Mouse (Mus musculus): ENCODE data around the gene Aoc3. TPM values are rescaled to one million over a fixed set of nuclear protein-coding genes. Genes with fewer than 3 reads are reported as not detected.
"Not testable (repeated sequence)": the region's sequence is repeated elsewhere in the genome, so short reads cannot be mapped to it uniquely, and the experiment has no call there.

The Aoc3 gene
- polyA plus RNA-seq, 1 experiment = 0.49 TPM

DNA sequence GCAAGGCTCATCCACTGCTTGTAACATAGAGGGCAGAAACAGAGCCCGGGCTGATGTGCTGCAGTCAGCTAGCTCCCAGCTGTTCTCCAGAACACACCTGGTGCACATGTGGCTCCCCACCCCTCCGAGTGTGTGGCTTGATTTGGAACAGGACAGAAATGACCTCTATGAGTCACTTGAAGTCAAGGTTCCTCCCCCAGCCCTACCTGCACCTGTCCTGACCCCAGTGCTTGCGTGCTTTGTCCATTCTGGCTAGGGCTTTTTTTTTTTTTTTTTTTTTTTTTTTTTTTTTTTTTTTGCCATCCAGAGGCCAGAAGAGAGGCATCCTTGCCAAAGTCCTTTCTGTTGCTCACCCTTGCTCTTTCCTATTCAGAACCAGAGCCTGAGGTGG lies 21.3 kb downstream of the Aoc3 start:
- DNase-seq (ENCODE audit: low read depth) = no peak
- TF ChIP-seq CTCF (IDR thresholded peaks at IDR 0.05; ENCODE audit: borderline replicate concordance, extremely low read depth, insufficient read depth, insufficient read length) = no peak
- no peak for TF ChIP-seq POLR2A (IDR thresholded peaks at IDR 0.05; ENCODE audit: borderline replicate concordance, extremely low read depth, insufficient read depth, insufficient read length, poor library complexity, severe bottlenecking)

DNA sequence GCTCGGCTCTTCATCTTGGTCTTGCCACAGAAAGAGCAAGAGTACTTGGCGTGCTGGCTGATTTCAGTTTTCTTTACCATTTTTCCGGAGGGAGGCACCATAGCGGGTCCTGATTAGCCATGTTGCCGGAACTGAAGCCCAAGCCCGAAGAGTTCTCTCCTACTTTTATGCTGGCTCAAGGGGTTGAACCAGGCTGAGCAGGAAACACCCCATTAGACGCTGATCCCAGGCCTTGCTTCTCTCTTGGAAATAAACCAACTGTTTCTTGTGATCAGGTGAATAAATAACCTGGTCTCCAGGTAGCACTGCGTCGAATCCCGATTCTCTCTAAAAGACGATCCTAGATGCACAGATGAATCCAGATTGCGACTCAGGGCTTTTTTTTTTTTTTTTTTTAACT lies 23.0 kb downstream of the Aoc3 start:
- TF ChIP-seq POLR2A (IDR thresholded peaks at IDR 0.05; ENCODE audit: borderline replicate concordance, extremely low read depth, insufficient read depth, insufficient read length, poor library complexity, severe bottlenecking) (no peak), CTCF (IDR thresholded peaks at IDR 0.05; ENCODE audit: borderline replicate concordance, extremely low read depth, insufficient read depth, insufficient read length) (no peak)
- DNase-seq (ENCODE audit: low read depth) = no peak

DNA sequence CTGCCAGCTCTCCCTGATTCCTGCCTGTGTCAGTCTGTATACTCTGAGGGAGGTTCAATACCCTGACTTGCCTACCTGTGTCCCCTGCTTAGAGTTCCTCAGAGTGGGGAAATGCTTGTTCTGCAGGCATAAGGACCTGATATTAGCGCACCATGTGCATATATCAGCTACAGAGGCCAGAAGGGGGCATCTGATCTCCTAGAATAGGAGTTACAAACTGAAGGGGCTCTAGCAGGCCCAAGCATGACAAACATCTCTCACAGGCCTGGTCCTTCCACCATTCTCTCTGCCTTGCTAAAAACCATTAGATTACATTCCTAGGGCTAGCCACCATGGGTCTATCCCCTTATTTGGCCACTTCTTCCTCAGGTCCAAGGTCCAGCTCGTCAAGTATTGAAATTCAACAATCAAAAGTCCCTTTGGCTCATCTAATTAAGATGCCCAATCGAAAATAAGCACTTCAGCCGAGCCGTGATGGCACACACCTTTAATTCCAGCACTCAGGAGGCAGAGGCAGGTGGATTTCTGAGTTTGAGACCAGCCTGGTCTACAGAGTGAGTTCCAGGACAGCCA lies 24.1 kb downstream of the Aoc3 start:
- TF ChIP-seq CTCF (IDR thresholded peaks at IDR 0.05; ENCODE audit: borderline replicate concordance, extremely low read depth, insufficient read depth, insufficient read length) (no peak), POLR2A (IDR thresholded peaks at IDR 0.05; ENCODE audit: borderline replicate concordance, extremely low read depth, insufficient read depth, insufficient read length, poor library complexity, severe bottlenecking) (no peak)

DNA sequence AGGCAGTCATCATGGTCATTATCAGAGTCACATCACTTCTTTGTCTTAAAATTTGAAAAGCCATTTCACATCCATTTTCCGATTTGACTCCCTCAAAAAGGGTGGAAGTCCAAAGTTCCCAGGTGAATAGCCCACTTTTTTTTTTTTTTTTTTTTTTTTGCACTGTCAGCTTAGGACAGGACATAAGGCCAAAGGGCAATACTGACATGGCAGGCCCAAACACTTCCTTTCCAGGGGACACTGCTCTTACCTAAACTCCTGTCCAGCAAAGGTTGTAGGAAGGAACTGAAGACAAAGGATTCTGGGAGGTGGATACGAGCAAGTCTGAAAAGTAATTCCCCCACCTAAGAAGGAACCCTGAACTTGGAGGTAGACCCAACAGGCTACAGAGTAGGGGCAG lies 25.5 kb downstream of the Aoc3 start:
- TF ChIP-seq POLR2A (IDR thresholded peaks at IDR 0.05; ENCODE audit: borderline replicate concordance, extremely low read depth, insufficient read depth, insufficient read length, poor library complexity, severe bottlenecking) = no peak
- no peak for TF ChIP-seq CTCF (IDR thresholded peaks at IDR 0.05; ENCODE audit: borderline replicate concordance, extremely low read depth, insufficient read depth, insufficient read length)
- no peak for DNase-seq (ENCODE audit: low read depth)

More for the DNA sequence above, 24.1 kb downstream of the Aoc3 start:
- DNase-seq (ENCODE audit: low read depth) = no peak

DNA sequence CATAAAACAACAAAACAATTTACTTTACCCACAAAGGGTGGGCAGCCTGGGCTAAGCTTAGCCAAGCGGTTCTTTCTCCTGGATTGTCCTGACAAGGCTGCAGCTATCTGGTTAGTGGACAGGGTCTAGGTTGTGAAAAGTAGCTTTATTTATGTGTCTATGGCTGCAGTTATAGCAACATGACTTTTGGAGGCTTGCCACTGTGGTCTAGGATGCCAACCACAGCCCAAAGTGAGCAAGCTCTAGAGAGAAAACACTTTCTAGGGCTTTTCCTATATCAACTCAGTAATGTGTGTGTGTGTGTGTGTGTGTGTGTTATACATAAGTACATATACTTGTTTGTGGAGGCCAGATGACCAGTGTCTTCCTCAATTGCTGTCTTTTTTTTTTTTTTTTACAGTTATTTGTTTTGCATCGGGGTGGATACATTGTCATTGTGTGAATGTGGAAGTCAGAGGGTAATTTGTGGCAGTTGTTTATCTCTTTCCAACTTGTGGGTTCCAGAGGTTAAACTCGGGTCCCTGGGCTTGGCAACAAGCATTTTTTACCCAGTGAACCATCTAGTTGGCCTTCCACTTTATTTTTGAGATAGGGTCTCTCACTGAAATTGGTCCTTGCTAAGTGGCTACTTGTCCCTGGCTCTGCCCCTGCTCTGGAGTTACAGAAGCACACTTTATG lies 27.2 kb downstream of the Aoc3 start:
- no peak for TF ChIP-seq CTCF (IDR thresholded peaks at IDR 0.05; ENCODE audit: borderline replicate concordance, extremely low read depth, insufficient read depth, insufficient read length)
- TF ChIP-seq POLR2A (IDR thresholded peaks at IDR 0.05; ENCODE audit: borderline replicate concordance, extremely low read depth, insufficient read depth, insufficient read length, poor library complexity, severe bottlenecking) = no peak
- no peak for DNase-seq (ENCODE audit: low read depth)

DNA sequence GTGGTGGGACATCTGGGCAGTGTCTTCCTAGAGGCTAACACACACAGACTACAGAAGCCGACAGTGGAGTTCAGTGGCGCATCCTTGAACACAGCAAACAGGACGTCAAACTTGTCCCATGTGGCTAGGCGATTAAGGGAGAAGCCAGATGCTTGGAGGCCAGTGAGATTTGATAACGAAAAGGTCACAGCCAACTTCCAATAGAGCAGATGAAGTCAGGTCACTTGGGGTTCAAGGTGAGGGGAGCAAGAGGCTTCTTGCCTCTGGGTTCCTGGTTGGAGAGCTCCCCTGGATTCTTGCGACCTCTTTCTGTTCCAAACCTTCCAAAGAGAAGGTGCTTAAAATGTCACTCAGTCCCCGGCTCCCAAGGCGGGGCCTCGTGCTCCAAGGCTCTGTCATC lies 29.4 kb downstream of the Aoc3 start:
- TF ChIP-seq CTCF (IDR thresholded peaks at IDR 0.05; ENCODE audit: borderline replicate concordance, extremely low read depth, insufficient read depth, insufficient read length) (no peak), POLR2A (IDR thresholded peaks at IDR 0.05; ENCODE audit: borderline replicate concordance, extremely low read depth, insufficient read depth, insufficient read length, poor library complexity, severe bottlenecking) (no peak)
- no peak for DNase-seq (ENCODE audit: low read depth)

DNA sequence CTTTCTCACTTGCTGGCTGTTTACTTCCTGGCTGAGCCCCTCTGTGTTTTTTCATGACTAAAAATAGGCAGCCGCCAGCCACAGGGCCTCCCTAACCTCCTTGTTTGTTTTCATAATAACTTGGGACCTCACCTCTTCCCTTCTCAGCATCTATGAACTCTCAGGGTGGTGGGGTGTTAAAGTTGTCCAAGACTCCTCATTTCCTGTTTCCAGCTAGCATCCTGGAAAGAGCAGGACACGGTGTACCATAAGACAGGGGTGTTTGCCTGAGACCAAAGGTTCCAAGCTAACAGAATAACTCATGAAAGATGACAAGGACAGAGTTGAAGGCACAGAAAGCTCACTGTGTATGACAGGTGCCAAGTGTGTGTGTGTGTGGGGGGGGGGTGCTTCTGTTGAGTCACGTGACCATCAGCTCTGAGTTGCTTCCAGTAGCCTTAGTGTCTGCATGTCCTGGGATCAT lies 30.3 kb downstream of the Aoc3 start:
- DNase-seq (ENCODE audit: low read depth) = peak; percentile 2
- TF ChIP-seq POLR2A (IDR thresholded peaks at IDR 0.05; ENCODE audit: borderline replicate concordance, extremely low read depth, insufficient read depth, insufficient read length, poor library complexity, severe bottlenecking) (no peak), CTCF (IDR thresholded peaks at IDR 0.05; ENCODE audit: borderline replicate concordance, extremely low read depth, insufficient read depth, insufficient read length) (no peak)

DNA sequence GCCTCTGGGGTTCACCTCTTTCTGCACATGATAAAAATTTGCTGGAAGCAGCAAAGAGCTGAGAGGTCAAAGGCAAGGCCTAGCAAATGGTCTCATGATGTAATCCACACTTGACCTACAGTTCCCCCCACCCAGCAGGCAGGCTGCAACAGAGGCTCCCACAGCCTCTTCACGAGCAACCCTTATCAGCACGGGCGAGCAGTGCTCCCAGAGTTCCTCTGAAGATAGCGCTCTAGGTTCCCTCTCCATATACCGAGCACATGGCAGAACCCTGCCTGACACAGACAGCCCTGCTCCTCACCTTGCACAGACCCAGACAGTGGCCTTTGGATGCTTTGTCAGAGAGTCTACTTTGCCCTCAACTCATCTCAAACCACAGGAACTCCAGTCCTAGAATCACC lies 34.1 kb downstream of the Aoc3 start:
- no peak for TF ChIP-seq CTCF (IDR thresholded peaks at IDR 0.05; ENCODE audit: borderline replicate concordance, extremely low read depth, insufficient read depth, insufficient read length)

DNA sequence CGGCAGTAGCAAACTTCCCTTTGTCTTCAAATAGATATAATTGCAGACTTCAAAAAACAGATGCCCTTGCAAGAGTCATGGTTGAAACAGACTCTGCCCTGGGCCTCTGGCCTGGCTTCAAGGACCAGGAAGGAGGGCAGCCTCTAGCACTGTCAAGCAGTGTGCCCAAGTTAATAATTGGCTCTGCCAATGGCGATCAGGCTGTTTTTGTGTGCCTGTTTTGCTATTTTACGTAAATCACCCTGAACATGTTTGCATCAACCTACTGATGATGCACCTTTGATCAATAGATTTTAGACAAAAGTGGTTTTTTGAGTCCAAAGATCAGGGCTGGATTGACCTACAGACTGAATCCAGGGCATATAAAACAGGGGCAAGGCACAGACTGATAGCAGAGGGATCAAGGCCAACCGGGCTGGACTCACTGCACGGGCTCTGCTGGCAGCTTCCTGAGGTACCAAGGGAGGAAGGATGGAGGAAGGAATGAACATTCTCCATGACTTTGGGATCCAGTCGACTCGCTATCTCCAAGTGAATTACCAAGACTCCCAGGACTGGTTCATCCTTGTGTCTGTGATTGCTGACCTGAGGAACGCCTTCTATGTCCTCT lies 37.0 kb downstream of the Aoc3 start, which contains the start of gene G6pc:
TSS of gene G6pc (plus strand) at position 236 of the 610 bp plus-strand sequence.
- TF ChIP-seq POLR2A (IDR thresholded peaks at IDR 0.05; ENCODE audit: borderline replicate concordance, extremely low read depth, insufficient read depth, insufficient read length, poor library complexity, severe bottlenecking) (no peak), CTCF (IDR thresholded peaks at IDR 0.05; ENCODE audit: borderline replicate concordance, extremely low read depth, insufficient read depth, insufficient read length) (no peak)
- DNase-seq (ENCODE audit: low read depth) = no peak

More for the DNA sequence above, 34.1 kb downstream of the Aoc3 start:
- no peak for DNase-seq (ENCODE audit: low read depth)

DNA sequence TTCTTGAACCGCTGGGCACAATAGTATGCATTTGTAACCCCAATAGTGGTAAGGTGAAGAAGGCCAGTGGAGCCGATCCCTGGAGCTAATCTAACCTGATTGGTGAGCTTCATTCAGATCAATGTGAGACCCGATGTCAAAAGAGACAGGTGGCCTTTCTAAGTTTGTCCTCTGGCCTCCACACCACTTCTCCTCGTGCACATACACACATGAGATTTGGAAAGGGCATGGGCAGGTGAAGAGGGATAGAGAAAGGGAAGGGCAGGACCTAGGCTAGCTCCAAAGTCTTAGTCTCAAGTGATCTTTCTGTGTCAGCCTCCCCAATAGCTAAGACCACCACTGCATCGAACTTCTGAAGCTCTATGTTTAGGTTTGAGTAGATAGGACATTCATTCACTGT lies 39.7 kb downstream of the Aoc3 start:
- no peak for TF ChIP-seq POLR2A (IDR thresholded peaks at IDR 0.05; ENCODE audit: borderline replicate concordance, extremely low read depth, insufficient read depth, insufficient read length, poor library complexity, severe bottlenecking)
- TF ChIP-seq CTCF (IDR thresholded peaks at IDR 0.05; ENCODE audit: borderline replicate concordance, extremely low read depth, insufficient read depth, insufficient read length) = no peak

DNA sequence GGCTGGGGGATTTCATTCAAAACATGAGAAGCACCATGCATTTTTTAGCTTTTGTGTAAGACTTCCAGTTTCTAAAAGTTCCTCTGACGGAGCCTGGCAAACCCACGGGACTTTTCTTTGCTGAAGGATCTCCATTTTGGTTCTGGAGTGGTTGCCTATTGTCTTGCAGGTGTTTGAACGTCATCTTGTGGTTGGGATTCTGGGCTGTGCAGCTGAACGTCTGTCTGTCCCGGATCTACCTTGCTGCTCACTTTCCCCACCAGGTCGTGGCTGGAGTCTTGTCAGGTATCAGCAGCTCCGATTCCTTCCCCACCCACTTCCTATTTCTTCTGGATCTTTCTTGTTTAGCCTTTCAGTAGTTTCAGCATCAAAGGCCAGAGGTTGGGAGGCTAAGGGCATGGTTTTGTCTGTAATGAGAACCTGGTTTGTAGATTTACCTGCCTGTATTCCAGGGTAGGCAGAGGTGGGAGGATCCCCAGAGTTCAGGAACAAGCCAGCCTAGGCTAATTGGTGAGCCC lies 44.1 kb downstream of the Aoc3 start:
- no peak for DNase-seq (ENCODE audit: low read depth)
- TF ChIP-seq POLR2A (IDR thresholded peaks at IDR 0.05; ENCODE audit: borderline replicate concordance, extremely low read depth, insufficient read depth, insufficient read length, poor library complexity, severe bottlenecking) (no peak), CTCF (IDR thresholded peaks at IDR 0.05; ENCODE audit: borderline replicate concordance, extremely low read depth, insufficient read depth, insufficient read length) (no peak)

More for the DNA sequence above, 39.7 kb downstream of the Aoc3 start:
- DNase-seq (ENCODE audit: low read depth) = no peak

DNA sequence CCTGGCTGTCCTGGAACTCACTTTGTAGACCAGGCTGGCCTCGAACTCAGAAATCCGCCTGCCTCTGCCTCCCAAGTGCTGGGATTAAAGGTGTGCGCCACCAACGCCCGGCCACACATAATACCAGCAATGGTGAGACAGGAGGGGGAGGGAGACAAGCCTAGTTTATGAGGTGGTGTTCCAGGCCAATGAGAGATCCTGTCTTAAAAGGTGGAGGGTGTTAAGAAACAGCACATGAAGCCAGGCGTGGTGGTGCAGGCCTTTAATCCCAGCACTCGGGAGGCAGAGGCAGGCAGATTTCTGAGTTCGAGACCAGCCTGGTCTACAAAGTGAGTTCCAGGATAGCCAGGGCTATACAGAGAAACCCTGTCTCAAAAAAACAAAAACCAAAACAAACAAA lies 47.8 kb downstream of the Aoc3 start:
- not testable (repeated sequence) for DNase-seq (ENCODE audit: low read depth)

All from brain, embryonic 14.5 days (tissue).